Mouse (Mus musculus): ENCODE results near the gene Acvr1.

GRCm38 (mm10) chr2:58518517-58518916 lies 48.4 kb downstream of the Acvr1 start:
- TF ChIP-seq CTCF (conservative IDR thresholded peaks at IDR 0.05; ENCODE audit: low read length) (no peak), POU5F1 (IDR thresholded peaks at IDR 0.05; ENCODE audit: borderline replicate concordance, low read length) (no peak)
